In genomic region chr11:6677530-6677929, GRCm38 (mm10) we compare ENCODE assay signal across 10 mouse cellular contexts. TPM values are rescaled to one million over a fixed set of nuclear protein-coding genes. Genes with fewer than 3 reads are reported as not detected.
DNase-seq lines count a peak whose midpoint lies in the region; ATAC-seq and TF ChIP-seq lines count a peak whose summit lies in the region.
"Had no signal": no experiment of that assay in that cellular context is flagged by ENCODE, and none has a peak within 500 bp of the region (broad histone marks: within the 10 kb centered on the region; RNA-seq: fewer than 3 reads in every experiment).

No protein-coding gene starts in this region.

- no peak overlapping the region for H3K4me2 ChIP-seq in heart, postnatal 0 days (ENCODE audit: low read depth, low read length)
- H3K4me2 ChIP-seq in hindbrain, embryonic 15.5 days, result no peak overlapping the region
- H3K4me2 ChIP-seq in intestine, embryonic 15.5 days (replicated peaks), result no peak overlapping the region
- H3K4me2 ChIP-seq: heart, embryonic 15.5 days had no signal

- TF ChIP-seq POLR2A in bone marrow, adult 2 months (IDR thresholded peaks at IDR 0.05; ENCODE audit: borderline replicate concordance, control insufficient read depth, low read depth, low read length), result no peak

- peaks cover 3% of the 10 kb centered on the region; the same call in 1 of the 2 replicates for H3K4me1 ChIP-seq in heart, postnatal 0 days (ENCODE audit: control insufficient read depth, insufficient read depth)
- no peaks in the 10 kb centered on the region; the same call in 1 of the 2 replicates for H3K4me1 ChIP-seq in bone marrow, adult 2 months (ENCODE audit: control insufficient read depth, insufficient read depth, low read length)
- 0 out of 2 replicates have a peak, but pooled peaks cover 4% of the 10 kb centered on the region for H3K4me1 ChIP-seq in hindbrain, embryonic 15.5 days (replicated peaks)
- H3K4me1 ChIP-seq in intestine, embryonic 15.5 days (replicated peaks), result 0 out of 2 replicates have a peak, but pooled peaks cover 6% of the 10 kb centered on the region

- no peaks in the 10 kb centered on the region for H3K36me3 ChIP-seq in heart, postnatal 0 days (replicated peaks; ENCODE audit: control insufficient read depth, insufficient read depth, low read length)
- no peaks in the 10 kb centered on the region for H3K36me3 ChIP-seq in hindbrain, embryonic 15.5 days
- H3K36me3 ChIP-seq in intestine, embryonic 15.5 days, result no peaks in the 10 kb centered on the region
- H3K36me3 ChIP-seq: heart, embryonic 15.5 days had no signal

- peak; percentile 62 for TF ChIP-seq CTCF in heart, postnatal 0 days (IDR thresholded peaks at IDR 0.05; ENCODE audit: low read depth)
- TF ChIP-seq CTCF in bone marrow, adult 2 months (IDR thresholded peaks at IDR 0.05; ENCODE audit: control insufficient read depth, insufficient read depth, low read length), result peak; percentile 10; the same call in 1 of the 2 replicates

- no peaks in the 10 kb centered on the region for H3K27me3 ChIP-seq in heart, postnatal 0 days (ENCODE audit: control insufficient read depth, insufficient read depth, low read length)
- H3K27me3 ChIP-seq in hindbrain, embryonic 15.5 days, result no peaks in the 10 kb centered on the region
- no peaks in the 10 kb centered on the region for H3K27me3 ChIP-seq in intestine, embryonic 15.5 days (replicated peaks)

- no peak overlapping the region for H3K27ac ChIP-seq in heart, postnatal 0 days (ENCODE audit: low read depth)
- no peak overlapping the region for H3K27ac ChIP-seq in bone marrow, adult 2 months (ENCODE audit: control insufficient read depth, insufficient read depth, low read depth, low read length, poor library complexity)
- no peak overlapping the region for H3K27ac ChIP-seq in hindbrain, embryonic 15.5 days (replicated peaks)
- no peak overlapping the region for H3K27ac ChIP-seq in intestine, embryonic 15.5 days
- H3K27ac ChIP-seq: heart, embryonic 15.5 days had no signal

- H3K9ac ChIP-seq in heart, postnatal 0 days (replicated peaks; ENCODE audit: low read depth, low read length), result no peak overlapping the region
- no peak overlapping the region for H3K9ac ChIP-seq in hindbrain, embryonic 15.5 days
- no peak overlapping the region for H3K9ac ChIP-seq in intestine, embryonic 15.5 days
- H3K9ac ChIP-seq: heart, embryonic 15.5 days had no signal

- DNase-seq in heart, postnatal 0 days (ENCODE audit: low spot score), result peak; percentile 25
- DNase-seq in heart, adult 11 months, result no peak
- peak; percentile 20 for DNase-seq in lung, postnatal 25 days (ENCODE audit: low spot score)
- no peak for DNase-seq in urinary bladder, adult 18-20 months (ENCODE audit: low spot score in 2 of 2)

- ATAC-seq in heart, postnatal 0 days (ENCODE audit: insufficient read depth, low read depth), result peak; percentile 50; the same call in 1 of the 2 replicates
- peak; percentile 64; the same call in 1 of the 2 replicates for ATAC-seq in hindbrain, embryonic 15.5 days (ENCODE audit: low FRiP score, low read depth)
- ATAC-seq in monocyte, adult 5-6 weeks (replicated peaks; ENCODE audit: insufficient number of reproducible peaks, low FRiP score, low TSS enrichment, poor library complexity, severe bottlenecking), result no peak
- ATAC-seq in intestine, embryonic 15.5 days, result no peak

- H3K9me3 ChIP-seq in heart, postnatal 0 days (replicated peaks; ENCODE audit: control insufficient read depth, low read length), result no peaks in the 10 kb centered on the region; the same call in 1 of the 2 replicates
- no peaks in the 10 kb centered on the region for H3K9me3 ChIP-seq in hindbrain, embryonic 15.5 days
- H3K9me3 ChIP-seq in intestine, embryonic 15.5 days, result no peaks in the 10 kb centered on the region
- H3K9me3 ChIP-seq: heart, embryonic 15.5 days had no signal

- no peak for TF ChIP-seq EP300 in heart, postnatal 0 days (IDR thresholded peaks at IDR 0.05; ENCODE audit: low read depth)

- no peak overlapping the region for H3K4me3 ChIP-seq in heart, postnatal 0 days (ENCODE audit: low read depth, low read length)
- H3K4me3 ChIP-seq in bone marrow, adult 2 months (replicated peaks; ENCODE audit: control insufficient read depth, low read depth, low read length), result no peak overlapping the region
- no peak overlapping the region for H3K4me3 ChIP-seq in hindbrain, embryonic 15.5 days
- no peak overlapping the region for H3K4me3 ChIP-seq in intestine, embryonic 15.5 days (replicated peaks)
- H3K4me3 ChIP-seq: heart, embryonic 15.5 days had no signal

- WGBS in heart, postnatal 0 days, result 23% methylated on average over 7 of the region's 7 CpGs
- 40% methylated on average over 7 of the region's 7 CpGs for whole genome bisulfite sequencing in bone marrow, adult 2 months
- WGBS in hindbrain, embryonic 15.5 days, result 20% methylated on average over 7 of the region's 7 CpGs
- WGBS in intestine, embryonic 15.5 days, result 32% methylated on average over 7 of the region's 7 CpGs

RNA-seq across cellular contexts. Expression of gene Ramp3, which starts 19.2 kb away (rescaled TPM):
- total RNA-seq in heart, postnatal 0 days (2014; rRNA removed; ENCODE audit: low replicate concordance), result 4.6 and 16.9 TPM in 2 replicates
- 5.0 TPM in 2 replicates for polyA plus RNA-seq in heart, postnatal 0 days (2015; fragmentation: Nextera tagmentation; extraction: Ambion mirVana)
- polyA plus RNA-seq in bone marrow, adult 2 months (2011; ENCODE audit: insufficient read depth, insufficient read length, low replicate concordance, missing spikeins), result 2.0 TPM in 1 of 2 replicates, not detected in the other
- polyA plus RNA-seq in hindbrain, embryonic 15.5 days (2015; fragmentation: Nextera tagmentation; extraction: Ambion mirVana), result 20.8 and 22.9 TPM in 2 replicates
- total RNA-seq in monocyte, adult 5-6 weeks (2017), result not detected in 3 replicates
- 5.4 and 6.1 TPM in 2 replicates for polyA plus RNA-seq in intestine, embryonic 15.5 days (2015; fragmentation: Nextera tagmentation; extraction: Ambion mirVana)

RNA-seq across cellular contexts. Expression of gene Wap, which starts 39.1 kb away (rescaled TPM):
- total RNA-seq in heart, postnatal 0 days (2014; rRNA removed; ENCODE audit: low replicate concordance), result not detected in 2 replicates
- not detected in 2 replicates for polyA plus RNA-seq in heart, postnatal 0 days (2015; fragmentation: Nextera tagmentation; extraction: Ambion mirVana)
- not detected in 2 replicates for polyA plus RNA-seq in bone marrow, adult 2 months (2011; ENCODE audit: insufficient read depth, insufficient read length, low replicate concordance, missing spikeins)
- not detected in 2 replicates for polyA plus RNA-seq in hindbrain, embryonic 15.5 days (2015; fragmentation: Nextera tagmentation; extraction: Ambion mirVana)
- total RNA-seq in monocyte, adult 5-6 weeks (2017), result not detected in 3 replicates
- polyA plus RNA-seq in intestine, embryonic 15.5 days (2015; fragmentation: Nextera tagmentation; extraction: Ambion mirVana), result not detected in 2 replicates
- polyA plus RNA-seq: heart, embryonic 15.5 days; neural tube, embryonic 11.5 days had no signal

RNA-seq across cellular contexts. Expression of gene Tbrg4, which starts 51.7 kb away (rescaled TPM):
- 62.5 and 82.9 TPM in 2 replicates for total RNA-seq in heart, postnatal 0 days (2014; rRNA removed; ENCODE audit: low replicate concordance)
- polyA plus RNA-seq in heart, postnatal 0 days (2015; fragmentation: Nextera tagmentation; extraction: Ambion mirVana), result 52.5 and 65.8 TPM in 2 replicates
- polyA plus RNA-seq in bone marrow, adult 2 months (2011; ENCODE audit: insufficient read depth, insufficient read length, low replicate concordance, missing spikeins), result 42.4 and 68.1 TPM in 2 replicates
- 31.8 and 33.0 TPM in 2 replicates for polyA plus RNA-seq in hindbrain, embryonic 15.5 days (2015; fragmentation: Nextera tagmentation; extraction: Ambion mirVana)
- total RNA-seq in monocyte, adult 5-6 weeks (2017), result 14.7 to 21.2 TPM (median 15.2 TPM) in 3 replicates
- polyA plus RNA-seq in intestine, embryonic 15.5 days (2015; fragmentation: Nextera tagmentation; extraction: Ambion mirVana), result 56.3 and 57.6 TPM in 2 replicates

Comparison
In these comparisons a context has a peak if more than half of its experiments do, and no peak if none do; other contexts are left out.
1. DNase-seq: peak in heart, postnatal 0 days (single experiment) and lung, postnatal 25 days (single experiment); none in heart, adult 11 months (single experiment) and urinary bladder, adult 18-20 months (0 of 2).
2. ATAC-seq: peak in heart, postnatal 0 days (single experiment) and hindbrain, embryonic 15.5 days (single experiment); none in monocyte, adult 5-6 weeks (single experiment) and intestine, embryonic 15.5 days (single experiment).